Mouse (Mus musculus) lung, adult 2 months (tissue): Measurements from ENCODE around the gene Cope.

Experiments used
- CTCF ChIP-seq: fragments of 200-500 bp; IDR thresholded peaks from 2 replicates; pipeline ENCODE4 v1.5.1; 2011; ENCODE audit warnings: mild to moderate bottlenecking, low read length, control low read depth; ENCODE audit not compliant: insufficient read depth
- POLR2A ChIP-seq: fragments of 200-500 bp; IDR thresholded peaks from 2 replicates; pipeline ENCODE4 v1.6.1; 2011; ENCODE audit warnings: low read depth, mild to moderate bottlenecking, control low read depth, low read length, borderline replicate concordance; ENCODE audit errors: extremely low read depth

- peak; percentile 23; the same call in 1 of the 2 replicates for TF ChIP-seq CTCF
- no peak for TF ChIP-seq POLR2A
These were observed 58.5 kb downstream of the Cope start for GRCm38 (mm10) chr8:70360769-70361168.
